Mouse (Mus musculus) embryonic facial prominence, embryonic 14.5 days (tissue): ENCODE data around the gene Rasa2. TPM values are rescaled to one million over a fixed set of nuclear protein-coding genes. Genes with fewer than 3 reads are reported as not detected.
A peak's percentile ranks its signal among the peaks of the same experiment; 100 is the strongest.
"Not testable (repeated sequence)": the region's sequence is repeated elsewhere in the genome, so short reads cannot be mapped to it uniquely, and the experiment has no call there.

ENCODE experiments used
- ATAC-seq: fragments of 200-750 bp; cut with Nextera tagmentation; 2 replicates; pipeline ENCODE4 v1.8.0; 2017; ENCODE audit warnings: low read depth, moderate number of reproducible peaks, moderate TSS enrichment
- DNase-seq: peaks from one replicate; pipeline ENCODE4 v3.0.0-alpha.2; 2015; ENCODE audit warnings: low spot score
- H3K27ac ChIP-seq: fragments of 300-500 bp; sonication (generic); replicated peaks from 2 replicates; pipeline ENCODE4 v1.5.1; 2014; ENCODE audit warnings: low read depth, mild to moderate bottlenecking, low read length, moderate library complexity
- H3K27me3 ChIP-seq: fragments of 300-500 bp; sonication (generic); replicated peaks from 2 replicates; pipeline ENCODE4 v1.6.1; 2014; ENCODE audit warnings: low read length; ENCODE audit not compliant: control insufficient read depth, insufficient read depth
- H3K36me3 ChIP-seq: fragments of 300-500 bp; sonication (generic); 2 replicates; pipeline ENCODE4 v1.6.1; 2014; ENCODE audit warnings: low read length, mixed read lengths; ENCODE audit not compliant: control insufficient read depth, insufficient read depth
- H3K4me1 ChIP-seq: fragments of 300-500 bp; sonication (generic); 2 replicates; pipeline ENCODE4 v1.6.1; 2014; ENCODE audit warnings: antibody characterized with exemption, low read length; ENCODE audit not compliant: control insufficient read depth, insufficient read depth
- H3K4me2 ChIP-seq: fragments of 300-500 bp; sonication (generic); 2 replicates; pipeline ENCODE4 v1.6.1; 2014; ENCODE audit warnings: low read depth, mild to moderate bottlenecking, low read length, moderate library complexity, mixed read lengths
- H3K4me3 ChIP-seq: fragments of 300-500 bp; sonication (generic); 2 replicates; pipeline ENCODE4 v1.5.1; 2014; ENCODE audit warnings: low read depth, mild to moderate bottlenecking, low read length
- H3K9ac ChIP-seq: fragments of 300-500 bp; sonication (generic); 2 replicates; pipeline ENCODE4 v1.6.1; 2014; ENCODE audit warnings: low read depth, mild to moderate bottlenecking, low read length, moderate library complexity, mixed read lengths
- H3K9me3 ChIP-seq: fragments of 300-500 bp; sonication (generic); 2 replicates; pipeline ENCODE4 v1.6.1; 2016; ENCODE audit warnings: low read length; ENCODE audit not compliant: control insufficient read depth
- WGBS: fragments of 180-500 bp; shearing (Covaris S2); extraction: QIAGEN DNeasy Blood & Tissue Kit; methylation state at CpG from one replicate; pipeline ENCODE4 v1.1.7; 2014; 5-methylcytosine and 5-hydroxymethylcytosine counted together
- polyA plus RNA-seq: library from polyadenylated mRNA; unstranded; fragments of >200 nt; fragmentation: Nextera tagmentation; extraction: Ambion mirVana; gene quantifications from 2 replicates; pipeline ENCODE4 v1.2.1, GENCODE M21; 2014

Gene Rasa2
- polyA plus RNA-seq, 1 experiment from 2014 or later, result 16.7 TPM

DNA sequence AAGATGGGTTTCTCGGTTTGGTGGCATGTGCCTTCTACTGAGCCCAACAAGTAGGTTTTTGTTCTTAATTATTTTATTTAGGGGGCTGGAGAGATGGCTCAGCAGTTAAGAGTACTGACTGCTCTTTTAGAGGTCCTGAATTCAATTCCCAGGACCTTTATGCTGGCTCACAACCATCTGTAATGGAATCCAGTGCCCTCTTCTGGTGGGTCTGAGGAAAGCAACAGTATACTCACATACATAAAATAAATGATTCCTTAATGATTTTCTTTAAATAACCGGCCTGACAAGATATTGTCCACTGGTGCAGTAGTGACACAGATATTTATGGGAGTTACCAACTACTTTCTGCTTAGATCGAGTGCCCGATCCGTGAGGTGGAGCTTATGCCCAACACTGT lies 108.3 kb downstream of the Rasa2 start:
- Histone ChIP-seq H3K4me3 (no peak overlapping the region), H3K9ac (no peak overlapping the region), H3K4me2 (no peak overlapping the region), H3K4me1 (no peaks in the 10 kb centered on the region), H3K27me3 (no peaks in the 10 kb centered on the region), H3K27ac (no peak overlapping the region), H3K36me3 (no peaks in the 10 kb centered on the region), H3K9me3 (no peaks in the 10 kb centered on the region)
- 91% methylated on average over 5 of the region's 5 CpGs for WGBS
- DNase-seq (no peak), ATAC-seq (no peak)

DNA sequence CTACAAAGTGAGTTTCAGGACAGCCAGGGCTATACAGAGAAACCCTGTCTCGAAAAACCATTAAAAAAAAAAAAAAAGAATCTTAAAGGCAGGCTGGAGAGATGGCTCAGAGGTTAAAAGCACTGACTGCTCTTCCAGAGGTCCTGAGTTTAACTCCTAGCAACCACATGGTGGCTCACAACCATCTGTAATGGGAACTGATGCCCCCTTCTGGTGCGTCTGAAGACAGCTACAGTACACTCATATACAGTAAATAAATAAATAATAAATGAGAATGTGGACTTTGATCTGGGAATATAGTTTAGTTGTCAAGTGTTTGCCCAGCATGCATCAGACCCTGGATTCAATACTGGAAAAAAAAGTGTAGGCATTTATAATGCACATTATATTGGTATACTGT lies 109.8 kb downstream of the Rasa2 start:
- H3K4me2 ChIP-seq, H3K9ac ChIP-seq, H3K27ac ChIP-seq, H3K4me3 ChIP-seq, DNase-seq, H3K4me1 ChIP-seq, H3K36me3 ChIP-seq, ATAC-seq, H3K9me3 ChIP-seq, H3K27me3 ChIP-seq: not testable (repeated sequence)
- 79% methylated on average over 2 of the region's 2 CpGs for WGBS

DNA sequence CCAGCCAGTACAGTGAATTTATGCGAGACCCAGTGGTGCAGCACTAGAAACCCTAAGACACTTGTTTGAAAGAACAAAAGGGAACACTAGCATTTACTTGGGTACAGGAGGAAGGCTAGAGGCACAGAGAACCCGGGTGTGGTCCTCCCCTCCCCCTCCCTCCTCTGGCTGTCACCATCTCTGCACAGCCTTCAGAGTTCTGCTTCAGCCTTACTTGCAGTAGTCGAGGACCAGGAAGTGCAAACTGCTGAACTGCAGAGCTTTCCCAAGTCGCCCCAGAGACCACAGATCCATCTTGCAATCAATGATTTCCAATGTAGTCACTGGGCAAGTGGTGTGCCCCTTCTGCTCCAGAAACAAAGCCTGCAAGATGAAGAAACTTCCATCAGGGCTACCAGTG lies 114.0 kb downstream of the Rasa2 start:
- Histone ChIP-seq H3K4me3 (no peak overlapping the region), H3K27me3 (no peaks in the 10 kb centered on the region), H3K9ac (no peak overlapping the region), H3K36me3 (no peaks in the 10 kb centered on the region), H3K27ac (no peak overlapping the region), H3K4me2 (no peak overlapping the region), H3K9me3 (no peaks in the 10 kb centered on the region), H3K4me1 (no peaks in the 10 kb centered on the region)
- ATAC-seq, result no peak
- DNase-seq, result no peak
- 35% methylated on average over 4 of the region's 4 CpGs for WGBS

DNA sequence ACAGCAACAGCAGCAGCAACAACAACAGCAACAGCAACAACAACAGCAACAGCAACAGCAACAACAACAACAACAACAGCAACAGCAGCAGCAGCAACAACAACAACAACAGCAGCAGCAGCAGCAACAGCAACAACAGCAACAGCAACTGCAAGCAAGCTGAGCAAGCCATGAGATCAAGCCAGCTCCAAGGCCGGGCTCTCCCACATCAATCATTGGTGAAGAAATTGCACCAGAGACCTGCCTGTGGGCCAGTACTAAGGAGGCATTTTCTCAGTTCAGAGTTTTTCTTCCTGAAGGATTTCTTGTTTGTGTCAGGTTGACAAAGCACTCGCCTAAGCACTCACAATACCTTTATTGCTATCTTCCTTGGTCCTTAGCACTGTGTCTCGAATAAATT lies 114.6 kb downstream of the Rasa2 start:
- H3K9me3 ChIP-seq, result no peaks in the 10 kb centered on the region
- H3K9ac ChIP-seq, result no peak overlapping the region
- H3K36me3 ChIP-seq, result no peaks in the 10 kb centered on the region
- H3K4me2 ChIP-seq, result no peak overlapping the region
- WGBS, result 68% methylated on average over 3 of the region's 3 CpGs
- H3K4me3 ChIP-seq, result no peak overlapping the region
- H3K27ac ChIP-seq, result no peak overlapping the region
- H3K4me1 ChIP-seq, result no peaks in the 10 kb centered on the region
- DNase-seq (no peak), ATAC-seq (no peak)
- H3K27me3 ChIP-seq, result no peaks in the 10 kb centered on the region

DNA sequence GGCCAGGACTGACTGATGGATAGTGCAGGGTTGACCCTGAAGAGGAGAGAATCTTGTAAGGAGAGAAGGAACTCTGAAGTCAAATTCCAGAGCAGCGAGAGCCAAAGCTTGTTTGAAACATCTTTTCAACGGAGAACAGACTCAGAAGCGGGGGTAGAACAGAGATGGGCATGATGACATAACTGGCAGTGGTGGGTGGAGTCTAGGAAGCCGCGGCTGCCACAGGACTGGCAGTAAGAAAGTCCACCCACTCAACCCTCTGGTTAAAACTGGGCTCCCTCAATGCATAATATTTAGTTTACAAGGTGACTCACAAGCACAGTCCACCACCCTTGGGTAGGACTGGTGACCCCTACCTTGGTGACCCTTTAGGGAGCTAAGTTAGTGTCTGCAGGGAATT lies 115.7 kb downstream of the Rasa2 start:
- Histone ChIP-seq H3K4me2 (no peak overlapping the region), H3K27me3 (no peaks in the 10 kb centered on the region), H3K9me3 (no peaks in the 10 kb centered on the region), H3K36me3 (no peaks in the 10 kb centered on the region), H3K4me3 (no peak overlapping the region), H3K9ac (no peak overlapping the region), H3K27ac (no peak overlapping the region), H3K4me1 (no peaks in the 10 kb centered on the region)
- WGBS, result 85% methylated on average over 5 of the region's 5 CpGs
- DNase-seq (no peak), ATAC-seq (no peak)

DNA sequence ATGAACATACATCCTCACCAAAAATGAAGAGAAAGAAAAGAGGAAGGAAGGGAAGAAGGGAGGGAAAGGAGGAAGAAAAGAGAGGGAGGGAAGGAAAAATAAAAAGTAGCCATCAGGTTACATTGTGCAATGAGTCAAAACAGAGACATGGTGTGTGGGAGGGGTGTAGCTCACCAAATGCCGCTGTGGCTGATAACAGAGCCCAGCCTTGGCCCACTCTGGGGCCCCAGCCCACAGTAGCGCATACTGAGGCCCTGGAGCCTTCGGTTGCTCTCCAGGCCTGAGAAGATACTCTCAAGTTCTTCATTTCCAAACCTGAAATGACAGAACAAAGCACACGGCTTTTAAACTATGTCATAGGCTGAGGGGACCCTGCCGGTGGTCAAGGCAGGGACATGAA lies 117.1 kb downstream of the Rasa2 start:
- 87% methylated on average over 5 of the region's 5 CpGs for WGBS
- no peak for DNase-seq

DNA sequence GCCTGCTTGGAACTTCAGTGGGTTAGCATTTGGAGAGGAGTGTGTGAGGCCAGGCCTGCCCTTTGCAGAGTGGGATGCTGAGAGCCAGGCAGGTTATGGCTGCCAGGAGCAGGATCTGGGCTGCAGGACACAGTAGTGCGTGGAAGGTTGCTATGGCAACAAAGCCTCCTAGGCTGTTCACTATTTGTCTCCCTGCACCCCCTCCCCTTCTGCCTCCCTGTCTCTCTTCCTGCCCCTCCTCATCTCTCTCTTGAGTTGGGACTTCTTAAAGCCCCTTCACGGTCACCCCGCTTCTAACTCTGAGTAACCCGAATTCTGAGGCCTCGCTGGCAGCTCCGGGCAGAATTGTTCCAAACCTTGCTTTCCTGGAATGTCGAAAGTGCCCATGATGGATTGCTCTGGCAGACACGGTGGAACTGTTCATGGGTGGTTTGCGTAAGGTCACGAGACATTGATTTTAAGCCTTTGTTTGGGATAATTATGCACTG lies 125.4 kb downstream of the Rasa2 start:
- WGBS, result 20% methylated on average over 10 of the region's 10 CpGs
- peak overlapping the region; percentile 37 for H3K4me2 ChIP-seq

More for the DNA sequence above, 117.1 kb downstream of the Rasa2 start:
- Histone ChIP-seq H3K9me3 (no peaks in the 10 kb centered on the region), H3K4me1 (no peaks in the 10 kb centered on the region), H3K27ac (no peak overlapping the region), H3K4me3 (no peak overlapping the region), H3K4me2 (no peak overlapping the region), H3K36me3 (no peaks in the 10 kb centered on the region), H3K9ac (no peak overlapping the region), H3K27me3 (no peaks in the 10 kb centered on the region)
- ATAC-seq, result no peak

DNA sequence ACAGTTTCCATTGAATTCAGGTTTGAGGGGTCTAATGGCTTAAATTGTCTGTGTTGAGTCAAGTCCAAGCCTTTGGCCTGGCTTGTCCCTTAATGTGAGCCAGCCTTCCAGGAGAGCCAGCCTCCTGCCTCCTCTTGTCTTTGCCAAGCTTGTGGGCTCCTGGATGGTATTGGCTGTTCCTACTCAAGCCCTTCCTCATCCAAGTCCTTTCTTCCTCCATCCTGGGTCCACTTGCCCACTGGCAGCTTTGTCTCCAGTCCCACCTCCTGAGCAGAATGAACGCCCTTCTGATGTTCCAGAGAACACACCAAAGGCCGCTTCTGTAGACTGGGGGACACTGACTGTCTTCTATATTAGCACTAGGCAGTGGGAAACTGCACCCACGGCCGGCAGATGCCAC lies 126.3 kb downstream of the Rasa2 start:
- Histone ChIP-seq H3K27me3 (no peaks in the 10 kb centered on the region), H3K9me3 (no peaks in the 10 kb centered on the region), H3K4me3 (no peak overlapping the region), H3K4me1 (peaks cover 3% of the 10 kb centered on the region), H3K27ac (peak overlapping the region; percentile 30), H3K9ac (no peak overlapping the region), H3K4me2 (no peak overlapping the region), H3K36me3 (no peaks in the 10 kb centered on the region)
- no peak for ATAC-seq
- 82% methylated on average over 4 of the region's 4 CpGs for WGBS
- DNase-seq, result no peak

More for the DNA sequence above, 125.4 kb downstream of the Rasa2 start:
- DNase-seq (peak; percentile 84), ATAC-seq (peak; percentile 88)
- Histone ChIP-seq H3K9ac (no peak overlapping the region), H3K4me3 (no peak overlapping the region), H3K27me3 (no peaks in the 10 kb centered on the region), H3K9me3 (no peaks in the 10 kb centered on the region), H3K27ac (peak overlapping the region; percentile 30; the same call in 1 of the 2 replicates), H3K4me1 (peaks cover 3% of the 10 kb centered on the region), H3K36me3 (no peaks in the 10 kb centered on the region)

DNA sequence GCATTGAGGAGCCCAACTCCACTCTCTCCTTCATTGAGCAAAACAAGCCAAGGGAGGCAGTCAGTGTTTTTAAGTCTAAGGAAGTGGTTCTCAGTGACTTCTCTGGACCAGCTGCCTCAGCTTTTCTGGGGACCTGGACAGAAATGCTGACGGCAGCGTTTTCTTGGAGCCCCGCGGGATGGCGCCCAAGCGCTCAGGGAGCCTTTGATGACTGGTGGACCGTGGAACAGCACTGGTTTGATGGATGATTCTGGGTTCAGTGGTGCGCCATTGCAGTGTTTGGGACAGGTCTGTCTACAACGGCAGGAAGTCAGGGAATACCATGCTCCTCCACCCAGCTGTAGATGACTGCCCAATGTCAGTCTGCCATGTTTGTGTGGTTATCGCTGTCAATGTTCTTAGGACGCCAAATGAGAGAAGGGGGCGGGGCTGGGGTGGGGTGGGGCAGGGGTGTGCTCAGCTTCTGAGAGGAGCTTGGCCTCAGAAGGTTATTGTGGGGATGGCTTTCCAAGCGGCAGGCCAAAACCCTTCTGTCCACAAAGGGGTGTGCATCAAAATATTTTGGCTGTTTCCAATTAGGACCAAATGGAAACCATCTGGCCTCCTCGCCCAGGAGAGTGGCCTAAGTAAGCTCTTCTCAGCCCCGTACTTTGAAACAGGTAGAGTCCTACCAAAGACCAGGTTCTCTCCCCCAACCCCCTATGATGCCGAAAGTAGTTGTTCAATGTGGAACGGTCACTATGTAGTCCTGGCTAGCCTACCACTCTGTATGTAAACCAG lies 127.1 kb downstream of the Rasa2 start:
- Histone ChIP-seq H3K36me3 (no peaks in the 10 kb centered on the region), H3K4me1 (peaks cover 3% of the 10 kb centered on the region), H3K27me3 (no peaks in the 10 kb centered on the region), H3K9ac (no peak overlapping the region), H3K4me2 (no peak overlapping the region), H3K4me3 (no peak overlapping the region), H3K27ac (no peak overlapping the region), H3K9me3 (peaks cover 1% of the 10 kb centered on the region; the same call in 1 of the 2 replicates)
- DNase-seq (peak; percentile 34), ATAC-seq (no peak)
- 62% methylated on average over 17 of the region's 17 CpGs for WGBS
